Mouse (Mus musculus) lung, postnatal 14 days (tissue): ENCODE measurements around the gene Dnajb5.
"Not testable (repeated sequence)": the region's sequence is repeated elsewhere in the genome, so short reads cannot be mapped to it uniquely, and the experiment has no call there.

Experiments
- DNase-seq: peaks from one replicate; pipeline ENCODE4 v3.0.0; 2021

Dnajb5 gene

GRCm38 (mm10) chr4:42973868-42974267, 24.3 kb downstream of the Dnajb5 start:
- DNase-seq, result no peak

- DNase-seq, result no peak
Measured at GRCm38 (mm10) chr4:42978062-42978461, 28.4 kb downstream of the Dnajb5 start.

GRCm38 (mm10) chr4:42980467-42980866, 30.9 kb downstream of the Dnajb5 start:
- not testable (repeated sequence) for DNase-seq

- no peak for DNase-seq
Measured at GRCm38 (mm10) chr4:42988296-42988695, 38.7 kb downstream of the Dnajb5 start.

- no peak for DNase-seq
Measured at GRCm38 (mm10) chr4:42998022-42998421, 48.4 kb downstream of the Dnajb5 start.

GRCm38 (mm10) chr4:42999451-43000140, 50.0 kb downstream of the Dnajb5 start:
- DNase-seq, result peak; percentile 72

- DNase-seq, result peak; percentile 99
Measured at GRCm38 (mm10) chr4:43000141-43000986, 50.8 kb downstream of the Dnajb5 start, which contains the start of gene Vcp. Gene Vcp (minus strand): TSS chr4:43000507.

GRCm38 (mm10) chr4:43001272-43001671, 51.7 kb downstream of the Dnajb5 start:
- no peak for DNase-seq

- DNase-seq, result no peak
Measured at GRCm38 (mm10) chr4:43002756-43003439, 53.3 kb downstream of the Dnajb5 start.

- DNase-seq, result no peak
Measured at GRCm38 (mm10) chr4:43004951-43005350, 55.3 kb downstream of the Dnajb5 start.

GRCm38 (mm10) chr4:43005765-43006164, 56.2 kb downstream of the Dnajb5 start:
- peak; percentile 39 for DNase-seq
